Mouse (Mus musculus): ENCODE data around the gene A530064D06Rik.
"Not testable (repeated sequence)": the region's sequence is repeated elsewhere in the genome, so short reads cannot be mapped to it uniquely, and the experiment has no call there.

A530064D06Rik gene

DNA sequence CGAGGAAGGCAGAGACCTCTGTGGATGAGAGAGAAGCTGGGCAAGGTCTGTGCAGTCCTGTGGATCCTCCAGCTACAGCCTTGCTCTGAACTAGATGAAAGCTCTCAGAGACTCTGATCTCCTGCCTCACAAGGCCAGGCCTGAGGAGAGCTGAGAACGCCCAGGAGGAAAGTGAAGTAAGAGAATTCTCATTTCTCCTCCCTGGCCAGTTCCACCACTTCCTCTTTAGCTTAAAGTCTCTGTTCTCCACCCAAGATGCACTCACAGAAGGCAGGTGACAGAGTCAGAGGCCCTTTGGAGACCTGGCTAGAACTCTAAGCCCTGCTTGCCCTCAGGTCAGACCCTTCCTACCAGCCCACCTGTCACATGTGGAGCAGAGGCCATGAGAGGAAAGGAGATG, at the start of gene A530064D06Rik:
TSS of gene A530064D06Rik (minus strand) at position 173 of the 400 bp plus-strand sequence.
- DNase-seq (ENCODE audit: low spot score in 2 of 2), result not testable (repeated sequence)

DNA sequence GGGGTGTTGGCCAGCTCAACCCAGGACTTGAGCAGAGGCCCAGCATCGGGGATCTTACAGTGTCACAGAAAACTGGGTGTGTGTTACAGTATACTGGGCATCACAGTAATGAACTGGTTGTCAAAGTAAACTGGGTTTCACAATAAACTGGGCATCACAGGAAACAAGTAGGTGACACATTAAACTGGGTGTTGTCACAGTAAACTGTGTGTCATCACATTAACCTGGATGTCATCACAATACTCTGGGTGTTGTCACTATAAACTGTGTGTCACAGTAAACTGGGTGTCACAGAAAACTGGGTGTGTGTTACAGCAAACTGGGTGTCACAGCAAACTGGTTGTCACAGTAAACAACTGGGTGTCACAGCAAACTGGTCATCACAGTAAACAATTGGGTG, 48.4 kb upstream of the A530064D06Rik start:
- no peak for DNase-seq (ENCODE audit: low spot score in 2 of 2)

DNA sequence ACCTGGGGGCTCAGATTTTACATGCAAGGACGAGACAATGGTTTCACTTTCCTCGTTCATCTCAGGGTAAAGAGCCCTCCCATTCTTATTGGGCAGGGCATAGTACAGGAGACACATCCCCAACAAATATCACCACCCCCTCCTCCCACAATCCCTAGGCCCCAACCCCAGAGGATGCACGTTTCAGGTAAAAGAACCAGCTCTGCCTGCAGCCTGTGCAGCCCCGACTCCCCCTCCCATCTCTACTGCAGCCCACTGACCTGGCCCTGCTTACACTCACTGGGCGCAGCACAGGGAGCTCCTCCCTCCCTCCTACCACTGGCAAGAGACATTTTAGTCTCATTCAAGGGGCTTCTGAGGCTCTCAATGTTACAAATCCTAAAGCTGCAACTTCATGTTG, 46.4 kb upstream of the A530064D06Rik start:
- no peak for DNase-seq (ENCODE audit: low spot score in 2 of 2)

DNA sequence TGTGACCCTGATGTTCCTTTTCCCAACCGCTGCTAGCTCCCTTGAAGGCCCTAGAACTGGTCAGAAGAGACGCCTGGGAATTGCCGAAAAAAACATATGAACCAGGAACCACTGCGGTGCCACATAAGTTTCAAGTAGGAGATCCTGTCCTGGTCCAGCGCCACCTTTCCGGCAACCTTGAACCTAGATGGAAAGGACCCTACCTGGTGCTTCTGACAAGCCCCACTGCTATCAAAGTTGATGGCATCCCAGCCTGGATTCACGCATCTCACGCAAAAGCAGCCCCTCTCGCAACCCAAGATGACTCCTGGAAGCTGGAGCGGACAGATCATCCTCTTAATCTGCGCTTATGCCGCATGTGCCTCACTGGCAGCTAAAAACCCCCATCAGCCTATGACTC, 45.5 kb upstream of the A530064D06Rik start:
- no peak for DNase-seq (ENCODE audit: low spot score in 2 of 2)

DNA sequence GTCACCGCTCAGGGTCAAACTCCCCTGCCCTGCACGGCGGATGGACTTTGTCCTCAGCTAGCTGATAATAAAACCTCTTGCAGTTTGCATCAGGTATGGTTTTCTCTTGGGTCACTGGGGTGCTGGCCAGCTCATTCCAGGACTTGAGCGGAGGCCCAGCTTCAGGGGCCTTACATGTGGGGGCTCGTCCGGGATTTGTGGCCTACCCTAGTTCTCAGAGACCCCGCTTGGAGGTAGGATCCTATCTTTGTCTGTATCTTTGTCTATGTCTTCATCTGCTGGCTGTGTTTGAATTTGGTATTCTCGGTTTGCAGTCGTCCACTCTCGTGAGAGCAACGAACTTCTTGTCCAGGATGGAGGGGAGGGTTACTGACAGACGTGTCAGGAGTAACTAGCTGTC, 36.0 kb upstream of the A530064D06Rik start:
- DNase-seq (ENCODE audit: low spot score in 2 of 2), result no peak

DNA sequence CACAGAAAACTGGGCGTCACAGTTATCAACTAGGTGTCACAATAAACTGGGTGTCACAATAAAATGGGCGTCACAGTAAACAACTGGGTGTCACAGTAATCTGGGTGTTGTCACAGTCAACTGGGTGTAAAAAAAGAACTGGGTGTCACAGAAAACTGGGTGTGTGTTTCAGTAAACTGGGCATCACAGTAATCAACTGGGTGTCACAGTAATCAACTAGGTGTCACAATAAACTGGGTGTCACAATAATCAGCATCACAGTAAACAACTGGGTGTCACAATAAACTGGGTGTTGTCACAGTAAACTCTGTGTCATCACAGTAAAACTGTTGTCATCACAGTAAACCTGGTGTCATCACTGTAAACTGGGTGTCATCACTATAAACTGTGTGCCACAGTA, 25.3 kb upstream of the A530064D06Rik start:
- no peak for DNase-seq (ENCODE audit: low spot score in 2 of 2)

DNA sequence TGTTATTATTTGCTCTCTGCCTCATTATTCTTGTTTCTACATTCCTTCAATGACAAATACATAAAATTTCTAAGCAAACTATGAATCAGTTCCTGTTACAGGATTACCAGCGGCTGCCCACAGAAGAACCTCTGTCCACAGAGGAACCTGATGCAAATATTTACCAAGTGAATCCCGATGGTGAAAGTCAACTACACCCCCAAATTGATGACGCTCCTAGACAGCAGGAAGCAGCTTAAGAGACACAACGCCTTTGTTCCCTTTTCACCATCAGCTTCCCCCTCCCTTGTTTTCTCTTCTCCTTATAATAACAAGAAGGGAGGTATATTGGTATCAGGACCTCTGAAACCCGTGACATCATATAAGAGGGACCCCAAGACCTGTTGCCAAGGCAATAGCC, 18.2 kb upstream of the A530064D06Rik start:
- DNase-seq (ENCODE audit: low spot score in 2 of 2), result no peak

DNA sequence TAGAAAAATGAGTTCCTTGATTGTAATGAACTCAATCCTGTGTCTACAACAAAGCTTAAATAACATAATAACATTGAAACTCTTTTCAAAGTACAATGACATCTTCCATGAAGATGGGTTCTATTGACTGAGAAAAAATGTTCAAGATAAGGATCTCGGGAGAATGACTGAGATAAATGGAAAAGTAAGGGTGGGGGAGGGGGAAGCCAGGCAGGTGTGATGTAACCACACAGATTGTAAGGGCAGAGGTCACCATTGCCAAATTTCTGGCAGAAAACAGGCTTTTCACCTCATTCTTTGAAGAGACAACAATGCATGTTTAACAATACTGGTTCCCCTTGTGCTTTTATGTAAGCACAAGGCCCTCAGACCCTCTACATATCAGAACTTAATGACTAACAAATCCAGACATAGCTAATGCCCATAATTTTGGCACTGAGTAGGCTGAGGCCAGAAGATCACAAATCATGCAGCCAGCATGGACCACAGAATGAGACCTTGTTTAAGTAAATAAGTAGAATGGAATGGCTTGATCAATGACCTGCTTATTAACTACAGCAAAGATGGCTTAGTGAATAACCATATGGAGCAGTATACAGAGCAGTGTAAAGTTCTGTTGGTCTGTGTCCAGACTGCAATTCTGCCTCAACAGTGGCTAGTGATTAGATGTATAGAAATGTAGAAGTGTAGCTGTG, 9.5 kb downstream of the A530064D06Rik start:
- DNase-seq (ENCODE audit: low spot score in 2 of 2), result no peak

DNA sequence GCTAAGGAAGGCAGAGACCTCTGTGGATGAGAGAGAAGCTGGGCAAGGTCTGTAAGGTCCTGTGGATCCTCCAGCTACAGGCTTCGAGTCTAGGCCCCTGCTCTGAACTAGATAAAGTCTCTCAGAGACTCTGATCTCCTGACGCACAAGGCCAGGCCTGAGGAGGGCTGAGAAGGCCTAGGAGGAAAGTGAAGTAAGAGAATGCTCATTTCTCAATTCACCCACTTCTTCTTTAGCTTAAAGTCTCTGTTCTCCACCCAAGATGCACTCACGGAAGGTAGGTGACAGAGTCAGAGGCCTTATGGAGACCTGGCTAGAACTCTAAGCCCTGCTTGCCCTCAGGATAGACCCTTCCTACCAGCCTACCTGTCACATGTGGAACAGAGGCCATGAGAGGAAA, 21.0 kb downstream of the A530064D06Rik start, which contains the start of gene 9830107B12Rik:
TSS of gene 9830107B12Rik (minus strand) at position 149 of the 400 bp plus-strand sequence.
- DNase-seq (ENCODE audit: low spot score in 2 of 2), result no peak

DNA sequence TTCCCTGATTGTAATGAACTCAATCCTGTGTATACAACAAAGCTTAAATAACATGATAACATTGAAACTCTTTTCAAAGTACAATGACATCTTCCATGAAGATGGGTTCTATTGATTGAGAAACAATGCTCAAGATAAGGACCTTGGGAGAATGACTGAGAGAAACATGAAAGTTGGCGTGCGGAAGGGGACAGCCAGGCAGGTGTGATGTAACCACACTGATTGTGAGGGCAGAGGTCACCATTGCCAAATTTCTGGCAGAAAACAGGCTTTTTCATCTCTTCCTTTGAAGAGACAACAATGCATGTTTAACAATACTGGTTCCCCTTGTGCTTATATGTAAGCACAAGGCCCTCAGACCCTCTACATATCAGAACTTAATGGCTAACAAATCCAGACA, 34.3 kb downstream of the A530064D06Rik start:
- no peak for DNase-seq (ENCODE audit: low spot score in 2 of 2)

DNA sequence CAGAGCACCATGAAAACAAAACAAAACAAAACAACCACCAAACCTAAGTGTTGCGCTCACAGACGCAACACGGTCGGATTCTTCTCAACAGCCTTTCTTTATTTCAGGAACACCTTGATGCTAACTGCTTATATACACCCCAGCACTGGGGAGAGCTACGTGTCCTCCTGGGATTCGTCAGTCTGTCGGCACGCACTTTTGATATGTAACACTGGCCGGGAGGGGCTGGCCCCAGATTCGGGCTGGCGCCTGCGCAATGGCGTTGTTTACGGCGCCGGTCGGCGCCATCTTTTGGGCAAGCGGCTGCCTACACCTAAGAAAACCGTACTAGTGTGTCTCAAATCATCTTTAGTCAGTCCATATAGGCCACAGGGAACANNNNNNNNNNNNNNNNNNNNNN, 46.6 kb downstream of the A530064D06Rik start:
- no peak for DNase-seq (ENCODE audit: low spot score in 2 of 2)

DNA sequence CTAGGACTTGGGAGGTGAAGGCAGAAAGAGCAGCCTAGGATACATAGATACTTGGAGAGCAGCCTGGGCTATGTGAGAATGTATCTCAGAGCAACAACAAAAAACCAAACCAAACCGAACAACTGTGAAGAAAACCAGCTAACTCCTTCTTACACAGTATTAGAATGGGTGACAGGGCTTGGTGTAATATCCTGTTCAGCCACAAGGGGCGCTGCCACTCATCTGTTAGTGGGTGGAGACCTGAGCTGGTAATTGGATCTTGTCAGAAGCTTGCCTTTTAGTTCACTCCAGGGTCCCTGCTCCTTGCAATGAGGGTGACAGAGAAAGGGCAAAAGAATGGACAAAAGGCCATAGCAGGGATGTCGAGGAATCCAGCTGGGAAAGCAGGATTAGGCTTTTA, 47.4 kb downstream of the A530064D06Rik start:
- DNase-seq (ENCODE audit: low spot score in 2 of 2), result peak; percentile 73 to 79

DNA sequence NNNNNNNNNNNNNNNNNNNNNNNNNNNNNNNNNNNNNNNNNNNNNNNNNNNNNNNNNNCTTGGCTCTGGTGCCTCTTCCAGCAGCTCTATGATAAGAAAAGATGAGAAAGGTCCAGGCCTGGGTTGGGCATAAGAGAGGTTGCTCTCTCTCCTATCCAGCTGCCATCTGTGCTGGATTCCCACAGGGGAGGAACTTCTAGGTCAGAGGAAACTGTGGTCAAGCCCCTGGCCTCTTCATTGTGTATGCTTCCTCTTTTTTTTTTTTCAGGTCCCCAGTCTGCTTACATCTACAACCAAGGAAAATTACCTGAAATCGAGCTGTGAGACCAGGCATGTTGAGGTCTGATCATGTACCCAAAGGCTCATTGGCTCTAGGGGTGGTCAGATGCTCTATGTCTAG, 48.5 kb downstream of the A530064D06Rik start:
- no peak for DNase-seq (ENCODE audit: low spot score in 2 of 2)

DNA sequence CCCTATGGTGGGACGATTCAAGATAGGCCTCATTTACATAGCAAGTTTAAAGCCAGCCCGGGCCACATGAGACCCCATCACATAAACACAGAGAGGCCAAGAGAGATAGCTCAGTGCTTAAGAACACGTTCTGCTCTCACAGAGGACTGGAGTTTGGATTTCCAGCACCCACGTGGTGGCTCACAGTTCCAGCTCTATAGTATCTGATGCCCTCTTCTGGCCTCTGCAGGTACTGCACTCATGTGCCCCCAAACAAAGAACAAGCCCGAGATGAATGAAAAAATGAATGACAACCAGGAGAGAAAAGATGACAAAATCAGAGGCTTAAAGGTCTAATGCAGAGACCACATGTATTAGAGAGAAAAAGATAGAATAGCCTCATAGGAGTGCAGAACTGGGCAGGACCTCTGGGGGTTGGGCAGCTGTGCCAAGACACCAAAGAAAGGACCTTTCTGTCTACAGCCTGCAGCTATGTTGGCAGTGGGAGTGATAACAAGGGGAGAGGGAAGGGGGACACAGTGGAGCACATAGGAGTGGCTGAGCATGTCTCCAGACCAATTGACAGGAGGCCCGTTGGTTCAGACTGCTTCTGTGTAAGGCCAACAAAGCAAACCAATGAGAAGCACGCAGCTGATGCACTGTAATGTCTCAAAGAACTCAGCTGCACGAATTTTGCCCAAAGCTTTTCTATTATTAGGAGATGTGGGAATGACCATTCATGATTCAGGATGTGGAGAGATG, 56.4 kb downstream of the A530064D06Rik start:
- peak in 1 of 2 experiments; percentile 25 for DNase-seq (ENCODE audit: low spot score in 2 of 2)

DNA sequence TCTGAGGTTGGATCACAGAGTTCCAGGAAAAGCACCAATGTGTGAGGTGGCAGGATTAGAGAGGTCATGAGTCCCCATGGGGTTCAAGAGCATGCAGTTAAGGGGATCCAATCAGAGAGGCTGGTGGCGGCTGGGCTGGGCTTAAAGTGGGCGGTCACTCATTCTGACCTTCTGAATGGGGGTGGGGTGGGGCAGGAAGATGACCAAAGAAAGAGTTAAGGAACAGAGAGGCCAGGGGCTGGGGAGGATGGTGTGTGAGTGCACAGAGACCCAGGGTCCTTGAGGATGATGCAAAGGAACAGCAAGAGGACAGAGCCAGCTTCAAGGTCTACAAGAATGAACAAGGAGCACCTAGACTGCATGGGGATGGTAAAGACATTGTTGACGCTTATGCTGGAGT, 58.6 kb downstream of the A530064D06Rik start:
- no peak for DNase-seq (ENCODE audit: low spot score in 2 of 2)

DNA sequence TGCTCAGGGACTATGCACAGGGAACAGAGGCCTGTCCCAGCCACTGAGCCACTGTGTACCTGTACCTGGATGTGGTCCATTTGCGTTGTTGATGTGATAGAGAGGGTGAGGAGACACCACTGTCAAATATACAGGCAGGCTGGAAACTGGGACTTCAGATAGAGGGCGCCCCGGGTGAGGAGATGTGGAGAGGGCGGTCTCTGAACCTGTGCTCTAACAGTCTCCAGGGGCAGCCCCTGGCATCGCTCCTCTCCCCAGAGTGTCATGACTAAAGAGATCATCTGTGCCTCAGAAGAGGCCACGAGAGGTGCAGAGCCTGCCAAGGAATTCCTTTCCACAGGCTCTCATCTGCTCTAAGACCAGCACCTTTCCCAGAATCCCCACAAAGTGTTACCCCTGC, 59.2 kb downstream of the A530064D06Rik start:
- no peak for DNase-seq (ENCODE audit: low spot score in 2 of 2)

DNA sequence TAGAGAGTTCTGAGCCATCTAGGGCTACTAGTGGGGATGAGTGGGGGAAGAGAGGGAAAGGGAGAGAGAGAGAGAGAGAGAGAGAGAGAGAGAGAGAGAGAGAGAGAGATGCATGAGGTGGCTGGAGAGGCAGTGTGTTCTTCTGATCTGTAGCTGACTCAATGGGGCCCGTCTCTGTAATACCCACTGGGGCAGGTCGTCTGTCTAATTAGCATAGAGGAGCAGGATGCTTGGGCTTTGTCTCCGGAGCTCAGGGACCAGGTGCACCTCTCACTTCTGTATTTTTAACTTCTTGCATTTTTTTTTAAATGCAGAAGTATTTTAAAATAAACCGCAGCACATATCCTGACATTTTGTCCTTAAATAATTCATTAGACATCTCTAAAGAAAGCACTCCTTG, 59.7 kb downstream of the A530064D06Rik start:
- DNase-seq (ENCODE audit: low spot score in 2 of 2), result no peak

DNA sequence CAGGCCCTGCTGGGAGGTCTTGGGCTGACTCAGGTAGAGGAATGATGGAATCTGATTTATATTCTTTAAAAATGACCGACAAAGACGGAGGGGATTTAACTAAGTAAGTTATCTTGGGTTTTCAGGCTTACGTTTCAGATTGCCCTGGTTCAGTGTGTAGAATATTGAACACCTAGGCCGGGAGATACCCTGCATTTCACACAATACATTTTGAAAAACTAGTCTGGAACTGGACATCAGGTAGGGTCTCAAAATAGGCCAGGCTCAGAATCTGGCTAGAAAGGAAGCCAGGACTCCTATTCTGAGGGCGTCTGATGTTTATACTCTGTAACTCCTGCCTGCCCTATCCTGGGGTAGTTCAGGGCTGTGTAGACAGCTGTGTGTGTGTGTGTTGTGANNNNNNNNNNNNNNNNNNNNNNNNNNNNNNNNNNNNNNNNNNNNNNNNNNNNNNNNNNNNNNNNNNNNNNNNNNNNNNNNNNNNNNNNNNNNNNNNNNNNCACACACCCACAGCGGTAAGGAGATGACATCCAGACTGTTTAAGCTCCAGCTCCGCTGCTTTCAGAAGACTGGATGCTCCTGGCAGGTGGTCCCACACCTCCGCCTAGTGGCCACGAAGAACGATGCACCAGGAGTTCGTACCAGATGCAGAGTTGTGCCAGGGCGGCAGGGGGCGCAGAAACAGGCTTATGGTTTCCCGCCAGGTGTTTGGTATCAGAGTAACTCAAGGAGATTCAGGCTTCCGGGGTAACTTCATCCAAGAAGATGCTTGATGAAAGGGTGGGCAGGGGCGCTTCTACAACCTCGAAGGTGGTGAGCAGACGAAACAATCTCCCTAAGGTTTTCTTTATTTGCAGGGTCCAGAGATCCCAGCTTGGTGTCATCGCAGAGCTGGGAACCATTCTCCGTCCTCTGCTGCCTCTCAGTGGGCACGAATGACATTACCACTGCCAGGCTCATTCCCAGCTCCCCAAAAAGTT, 66.3 kb downstream of the A530064D06Rik start:
- peak; percentile 92 to 95 for DNase-seq (ENCODE audit: low spot score in 2 of 2)

DNA sequence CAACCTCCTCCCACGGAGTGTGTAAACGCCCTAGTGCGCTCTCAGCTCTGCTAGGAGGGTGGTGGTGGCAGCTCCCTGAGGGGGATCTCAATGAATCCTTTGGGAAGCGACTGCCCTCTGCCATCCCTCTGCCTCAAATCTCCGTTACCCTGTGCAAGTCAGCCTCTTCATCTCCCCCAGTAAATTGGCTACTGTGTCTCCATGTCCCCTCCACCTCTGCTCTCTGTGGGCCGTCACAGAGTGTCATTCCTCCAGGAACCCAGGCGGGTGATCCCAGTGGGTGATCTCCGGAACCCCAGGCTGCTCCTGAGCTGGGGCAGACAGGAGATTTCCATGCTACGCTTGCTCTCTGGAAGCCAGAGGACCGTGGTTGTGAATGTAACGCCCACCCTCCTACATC, 67.8 kb downstream of the A530064D06Rik start:
- DNase-seq (ENCODE audit: low spot score in 2 of 2), result no peak

Measured in right cerebral cortex, adult 2 months (tissue).